Mouse (Mus musculus) intestine, postnatal 0 days (tissue): ENCODE data around the gene Kir3dl2. TPM values are rescaled to one million over a fixed set of nuclear protein-coding genes. Genes with fewer than 3 reads are reported as not detected.
"Not testable (repeated sequence)": the region's sequence is repeated elsewhere in the genome, so short reads cannot be mapped to it uniquely, and the experiment has no call there.

Experiments used
- ATAC-seq: fragments of 200-750 bp; cut with Nextera tagmentation; 2 replicates; pipeline ENCODE4 v1.8.0; 2017; ENCODE audit warnings: mild to moderate bottlenecking, moderate TSS enrichment, moderate library complexity
- H3K27ac ChIP-seq: fragments of 300-500 bp; sonication (generic); 2 replicates; pipeline ENCODE4 v1.5.1; 2014; ENCODE audit warnings: mild to moderate bottlenecking, low read depth, low read length, moderate library complexity
- H3K27me3 ChIP-seq: fragments of 300-500 bp; sonication (generic); replicated peaks from 2 replicates; pipeline ENCODE4 v1.6.1; 2014; ENCODE audit warnings: low read length, mixed read lengths; ENCODE audit not compliant: control insufficient read depth, insufficient read depth
- H3K36me3 ChIP-seq: fragments of 300-500 bp; sonication (generic); 2 replicates; pipeline ENCODE4 v1.6.1; 2014; ENCODE audit warnings: mild to moderate bottlenecking, moderate library complexity; ENCODE audit not compliant: control insufficient read depth, insufficient read depth
- H3K4me1 ChIP-seq: fragments of 300-500 bp; sonication (generic); replicated peaks from 2 replicates; pipeline ENCODE4 v1.6.1; 2014; ENCODE audit warnings: antibody characterized with exemption, low read length, mixed read lengths; ENCODE audit not compliant: control insufficient read depth, insufficient read depth
- H3K4me2 ChIP-seq: fragments of 300-500 bp; sonication (generic); replicated peaks from 2 replicates; pipeline ENCODE4 v1.6.1; 2014; ENCODE audit warnings: low read depth, mild to moderate bottlenecking, moderate library complexity
- H3K4me3 ChIP-seq: fragments of 300-500 bp; sonication (generic); 2 replicates; pipeline ENCODE4 v1.5.1; 2014; ENCODE audit warnings: low read depth, low read length
- H3K9ac ChIP-seq: fragments of 300-500 bp; sonication (generic); 2 replicates; pipeline ENCODE4 v1.6.1; 2014; ENCODE audit warnings: mild to moderate bottlenecking, low read depth, low read length
- H3K9me3 ChIP-seq: fragments of 300-500 bp; sonication (generic); 2 replicates; pipeline ENCODE4 v1.6.1; 2016; ENCODE audit warnings: mixed run types; ENCODE audit not compliant: control insufficient read depth
- CTCF ChIP-seq: sonication (generic); IDR thresholded peaks from 2 replicates; pipeline ENCODE4 v1.5.1; 2016; ENCODE audit warnings: low read depth, mild to moderate bottlenecking, control low read depth, antibody characterized with exemption, moderate library complexity
- WGBS: fragments of 180-500 bp; shearing (Covaris S2); extraction: QIAGEN DNeasy Blood & Tissue Kit; methylation state at CpG from one replicate; pipeline ENCODE4 v1.1.7; 2014; 5-methylcytosine and 5-hydroxymethylcytosine counted together
- polyA plus RNA-seq: library from polyadenylated mRNA; unstranded; fragments of >200 nt; fragmentation: Nextera tagmentation; extraction: Ambion mirVana; gene quantifications from 2 replicates; pipeline ENCODE4 v1.2.1, GENCODE M21; 2015

The Kir3dl2 gene
- polyA plus RNA-seq, result not detected in 2 replicates

GRCm38 (mm10) chrX:136543956-136544355 is at the start of gene Kir3dl2:
TSS of gene Kir3dl2 (minus strand) at chrX:136544056.
- H3K9ac ChIP-seq, H3K9me3 ChIP-seq: not testable (repeated sequence)

GRCm38 (mm10) chrX:136590897-136591257 is 47.0 kb upstream of the Kir3dl2 start:
- Histone ChIP-seq H3K4me1 (no peaks in the 10 kb centered on the region), H3K9me3 (no peaks in the 10 kb centered on the region), H3K27me3 (no peaks in the 10 kb centered on the region), H3K36me3 (no peaks in the 10 kb centered on the region), H3K9ac (no peak overlapping the region), H3K4me3 (no peak overlapping the region), H3K27ac (no peak overlapping the region), H3K4me2 (no peak overlapping the region)
- 29% methylated on average over 2 of the region's 2 CpGs for WGBS
- no peak for TF ChIP-seq CTCF
- no peak for ATAC-seq

More at GRCm38 (mm10) chrX:136543956-136544355, at the start of gene Kir3dl2:
- not testable (repeated sequence) for ATAC-seq, H3K27me3 ChIP-seq, H3K27ac ChIP-seq, H3K36me3 ChIP-seq, H3K4me3 ChIP-seq, H3K4me1 ChIP-seq, H3K4me2 ChIP-seq
- WGBS, result 79% methylated on average over 1 of the region's 1 CpGs

GRCm38 (mm10) chrX:136590199-136590896 is 46.5 kb upstream of the Kir3dl2 start, which contains the start of gene Tceal3:
TSS of gene Tceal3 (plus strand) at chrX:136590842.
- no peaks in the 10 kb centered on the region for H3K9me3 ChIP-seq
- no peaks in the 10 kb centered on the region for H3K36me3 ChIP-seq
- TF ChIP-seq CTCF, result no peak
- H3K27ac ChIP-seq, result no peak within 1 kb of the TSS
- H3K9ac ChIP-seq, result no peak within 1 kb of the TSS
- WGBS, result 60% methylated on average over 12 of the region's 12 CpGs
- no peak within 1 kb of the TSS for H3K4me2 ChIP-seq
- no peak for ATAC-seq
- H3K4me1 ChIP-seq, result no peaks in the 10 kb centered on the region
- H3K27me3 ChIP-seq, result no peaks in the 10 kb centered on the region
- H3K4me3 ChIP-seq, result no peak within 1 kb of the TSS

- no peak overlapping the region for H3K4me3 ChIP-seq
- no peak for TF ChIP-seq CTCF
- H3K27ac ChIP-seq, result no peak overlapping the region
- no peaks in the 10 kb centered on the region for H3K9me3 ChIP-seq
- no peak for ATAC-seq
- H3K36me3 ChIP-seq, result no peaks in the 10 kb centered on the region
- no peaks in the 10 kb centered on the region for H3K4me1 ChIP-seq
- no peak overlapping the region for H3K9ac ChIP-seq
- 97% methylated on average over 1 of the region's 1 CpGs for WGBS
- no peak overlapping the region for H3K4me2 ChIP-seq
- H3K27me3 ChIP-seq, result no peaks in the 10 kb centered on the region
Observed at GRCm38 (mm10) chrX:136584617-136585016, 40.8 kb upstream of the Kir3dl2 start.

GRCm38 (mm10) chrX:136569094-136569493 is 25.2 kb upstream of the Kir3dl2 start:
- not testable (repeated sequence) for H3K4me1 ChIP-seq, H3K27me3 ChIP-seq, H3K4me2 ChIP-seq, H3K36me3 ChIP-seq, H3K9ac ChIP-seq, H3K27ac ChIP-seq, H3K4me3 ChIP-seq, ATAC-seq, H3K9me3 ChIP-seq
- 88% methylated on average over 9 of the region's 9 CpGs for WGBS

GRCm38 (mm10) chrX:136517699-136518098 is 26.2 kb downstream of the Kir3dl2 start, which contains the start of gene Kir3dl1:
TSS of gene Kir3dl1 (plus strand) at chrX:136517999.
- H3K4me2 ChIP-seq, H3K36me3 ChIP-seq, H3K9ac ChIP-seq, H3K9me3 ChIP-seq, ATAC-seq, H3K27ac ChIP-seq, H3K4me3 ChIP-seq, H3K27me3 ChIP-seq, H3K4me1 ChIP-seq: not testable (repeated sequence)
- 64% methylated on average over 4 of the region's 4 CpGs for WGBS

Other genes with a start within 250 kb of the Kir3dl2 start
- not detected in 2 replicates for gene Kir3dl1, start 26.1 kb downstream of the Kir3dl2 start, polyA plus RNA-seq
- gene Tceal3, start 46.8 kb upstream of the Kir3dl2 start, polyA plus RNA-seq, result 4.0 and 4.6 TPM in 2 replicates
- 5.8 and 6.1 TPM in 2 replicates for gene Tceal1, start 163.9 kb upstream of the Kir3dl2 start, polyA plus RNA-seq
- gene Morf4l2, start 199.6 kb upstream of the Kir3dl2 start, polyA plus RNA-seq, result 459 and 483 TPM in 2 replicates
- gene Glra4, start 236.1 kb upstream of the Kir3dl2 start, polyA plus RNA-seq, result not detected in 2 replicates